Mouse (Mus musculus): Measurements from ENCODE around the gene Midn.

The Midn gene

DNA sequence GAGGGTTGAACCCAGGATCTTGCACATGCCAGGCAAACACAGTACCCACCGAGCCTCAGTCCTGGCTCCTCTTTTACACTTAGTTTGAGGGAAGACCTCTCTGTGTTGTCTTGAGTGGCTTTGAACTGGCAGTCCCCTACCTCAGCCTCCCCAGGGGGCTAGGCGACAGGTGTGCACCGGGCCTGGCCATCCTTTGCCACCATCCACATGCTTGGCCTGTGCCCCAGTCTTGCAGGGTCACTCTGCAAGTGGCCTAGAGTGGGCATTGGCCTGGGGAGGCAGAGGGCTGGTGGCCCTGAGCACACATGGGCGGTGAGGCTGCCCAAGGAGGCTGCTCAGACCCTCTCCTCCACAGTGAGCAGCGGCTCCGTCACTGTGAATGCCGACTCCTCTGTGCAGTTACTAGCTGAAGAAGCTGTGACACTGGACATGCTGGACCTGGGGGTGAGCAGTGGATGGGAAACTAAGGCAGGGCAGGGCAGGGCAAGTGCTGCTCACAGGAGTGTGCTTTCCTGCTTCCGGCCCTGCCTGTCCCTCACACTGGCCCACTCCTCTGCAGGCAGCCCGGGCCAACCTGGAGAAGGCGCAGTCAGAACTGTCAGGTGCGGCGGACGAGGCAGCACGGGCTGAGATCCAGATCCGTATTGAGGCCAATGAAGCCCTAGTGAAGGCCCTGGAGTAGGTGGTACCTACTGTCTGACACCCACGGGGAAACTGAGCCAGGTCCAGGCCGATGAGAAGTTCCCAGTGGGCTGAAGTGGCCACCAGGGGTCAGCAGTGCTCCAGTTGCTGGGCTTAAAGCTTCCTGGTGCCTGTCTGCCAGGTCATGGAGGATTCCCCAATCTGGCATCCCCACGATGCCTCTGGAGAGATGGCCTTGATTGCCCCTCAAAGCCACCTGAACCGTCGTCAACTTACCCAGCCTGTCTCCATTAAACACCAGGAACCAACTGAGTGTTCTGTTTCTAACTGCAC, 2.9 kb upstream of the Midn start:
- peak; percentile 87 for DNase-seq

DNA sequence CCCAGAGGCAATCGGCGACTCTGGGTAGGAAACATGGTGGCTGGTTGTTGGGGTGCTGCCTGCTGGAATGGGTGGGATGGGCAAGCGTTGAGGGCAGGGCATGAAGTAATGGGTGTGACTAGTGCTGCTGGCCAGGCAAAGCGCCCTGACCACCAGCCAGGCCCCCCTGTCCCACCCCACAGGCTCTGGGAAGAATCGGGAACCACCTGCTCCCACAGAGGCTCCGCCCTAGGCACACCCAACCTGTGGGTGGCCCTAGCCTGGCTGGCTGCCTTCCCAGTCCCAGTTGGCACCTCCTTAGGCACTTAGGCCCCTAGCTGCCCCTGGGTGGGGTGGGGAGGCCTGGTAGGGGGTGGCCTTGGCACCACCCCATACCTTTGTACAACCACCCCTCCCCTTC, 2.2 kb upstream of the Midn start:
- peak; percentile 76 for DNase-seq

DNA sequence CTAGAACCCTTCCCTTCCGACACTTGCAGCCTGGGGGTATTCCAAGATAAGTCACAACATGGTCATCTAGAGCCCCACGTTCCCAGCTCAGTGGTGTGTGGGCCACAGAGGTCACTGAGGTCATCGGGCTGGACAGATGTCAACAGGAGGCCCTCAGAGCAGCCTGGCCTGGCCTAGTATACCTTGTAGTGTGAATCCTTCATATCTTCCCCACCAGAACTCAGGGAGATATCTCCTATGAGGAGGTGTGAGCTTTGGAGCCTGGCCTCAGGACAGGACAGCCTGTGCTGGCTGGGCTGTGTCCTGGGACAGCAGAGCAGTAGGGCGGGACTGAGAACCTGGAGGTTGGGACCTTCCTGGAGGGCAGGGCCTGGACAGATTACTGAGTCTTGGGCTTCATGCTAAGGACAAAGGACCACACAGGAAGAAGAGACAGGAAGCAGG, 1.5 kb upstream of the Midn start:
- peak; percentile 77 for DNase-seq

DNA sequence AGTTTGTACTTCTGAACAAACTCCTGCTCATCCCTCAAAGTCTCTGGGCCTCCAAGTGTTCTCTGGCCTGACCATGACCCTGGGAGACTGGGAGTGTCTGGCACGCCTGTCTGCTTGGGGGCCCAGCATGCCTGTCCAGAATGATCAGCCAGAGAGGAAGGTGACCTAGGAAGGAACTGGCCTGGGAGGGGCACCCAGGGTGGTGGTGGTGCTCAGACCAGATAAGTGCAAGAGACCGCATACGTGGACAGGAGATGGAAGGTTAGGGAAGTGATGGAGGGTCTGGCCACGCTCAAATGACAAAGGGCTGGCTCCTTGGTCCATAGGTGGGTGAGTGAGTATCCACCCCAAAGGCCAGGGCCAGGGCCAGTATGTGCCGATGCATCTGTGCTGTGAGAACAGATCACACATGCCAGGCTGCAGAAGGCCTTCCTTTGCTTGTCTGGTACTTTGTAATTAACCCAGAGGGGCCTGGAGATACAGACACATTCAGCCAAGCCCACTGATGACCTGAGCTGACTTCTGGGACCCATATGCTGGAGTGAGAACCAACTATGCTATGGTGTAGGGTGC, 840 bp upstream of the Midn start:
- DNase-seq: no peak

DNA sequence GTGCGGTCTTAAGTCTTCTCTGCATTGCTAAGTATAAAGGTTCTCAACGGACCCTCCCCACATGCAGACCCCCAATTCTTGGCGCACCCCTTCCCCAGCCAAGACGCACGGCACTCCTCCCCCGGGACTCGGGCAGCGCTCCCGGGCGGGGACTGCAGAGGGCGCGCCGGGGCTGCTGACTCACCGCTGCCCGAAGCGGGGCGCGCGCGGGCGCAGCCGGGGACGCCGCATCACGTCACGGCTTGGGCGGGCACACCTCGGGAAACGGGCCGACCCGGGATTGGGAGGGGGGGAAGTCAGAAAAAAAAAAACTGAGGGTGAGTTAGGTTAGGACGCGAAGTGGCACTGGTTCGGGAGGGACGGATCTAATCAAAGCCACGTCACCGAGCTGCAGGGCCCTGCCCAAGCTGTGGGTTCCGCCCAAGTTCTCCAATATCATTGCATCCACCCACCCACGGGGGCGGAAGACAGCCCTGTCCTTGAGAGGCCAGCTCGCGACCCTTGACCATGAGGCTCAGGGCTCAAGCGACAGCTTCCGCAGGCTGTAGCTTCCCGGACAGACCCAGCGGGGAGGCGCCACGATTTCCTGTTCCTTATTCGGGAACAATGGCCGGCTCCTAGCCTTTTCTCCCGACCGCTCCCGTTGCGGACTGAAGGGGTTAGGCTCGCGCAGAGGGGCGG, 678 bp downstream of the Midn start:
- DNase-seq: peak; percentile 96

DNA sequence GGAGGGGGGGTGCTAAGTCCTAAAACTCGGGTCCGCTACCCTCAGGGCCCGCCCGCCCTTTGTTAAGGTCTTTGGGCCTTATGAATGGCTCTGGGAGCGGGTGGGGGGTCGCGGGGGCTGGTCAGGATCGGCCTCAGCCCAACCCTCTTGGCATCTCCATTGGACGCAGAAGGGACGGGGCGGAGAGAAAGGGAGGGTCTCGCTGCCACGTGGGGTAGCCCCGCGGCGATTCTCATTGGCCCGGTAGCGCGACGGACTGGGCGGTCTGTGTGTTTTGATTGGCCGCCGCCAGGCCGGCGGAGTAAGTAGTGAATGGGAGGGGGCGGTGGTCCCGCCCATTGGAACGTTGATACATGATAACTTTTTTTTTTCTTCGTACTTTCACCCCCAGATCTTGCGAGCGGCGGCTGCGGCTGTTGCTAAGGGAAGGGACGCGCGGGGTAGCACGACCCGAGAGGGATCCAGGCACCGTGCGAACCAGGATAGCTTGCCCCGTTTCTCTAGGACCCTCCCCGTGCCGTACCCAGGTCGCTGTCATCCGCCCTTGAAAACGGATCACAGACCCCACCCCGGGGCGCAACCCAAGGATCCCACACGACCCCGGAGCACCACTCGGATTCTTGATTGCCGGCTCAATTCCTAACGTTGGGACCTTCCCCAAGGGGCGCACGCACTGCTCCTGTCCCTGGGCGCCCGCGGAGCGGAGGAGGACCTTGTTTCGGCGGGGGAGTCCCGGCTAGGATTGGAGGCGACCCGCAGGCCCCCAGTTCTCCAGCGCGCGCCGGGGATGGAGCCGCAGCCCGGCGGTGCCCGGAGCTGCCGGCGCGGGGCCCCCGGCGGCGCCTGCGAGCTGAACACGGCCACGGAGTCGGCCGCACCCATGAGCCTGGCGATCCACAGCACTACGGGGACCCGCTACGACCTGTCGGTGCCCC, 1.5 kb downstream of the Midn start:
- peak; percentile 97 for DNase-seq

DNA sequence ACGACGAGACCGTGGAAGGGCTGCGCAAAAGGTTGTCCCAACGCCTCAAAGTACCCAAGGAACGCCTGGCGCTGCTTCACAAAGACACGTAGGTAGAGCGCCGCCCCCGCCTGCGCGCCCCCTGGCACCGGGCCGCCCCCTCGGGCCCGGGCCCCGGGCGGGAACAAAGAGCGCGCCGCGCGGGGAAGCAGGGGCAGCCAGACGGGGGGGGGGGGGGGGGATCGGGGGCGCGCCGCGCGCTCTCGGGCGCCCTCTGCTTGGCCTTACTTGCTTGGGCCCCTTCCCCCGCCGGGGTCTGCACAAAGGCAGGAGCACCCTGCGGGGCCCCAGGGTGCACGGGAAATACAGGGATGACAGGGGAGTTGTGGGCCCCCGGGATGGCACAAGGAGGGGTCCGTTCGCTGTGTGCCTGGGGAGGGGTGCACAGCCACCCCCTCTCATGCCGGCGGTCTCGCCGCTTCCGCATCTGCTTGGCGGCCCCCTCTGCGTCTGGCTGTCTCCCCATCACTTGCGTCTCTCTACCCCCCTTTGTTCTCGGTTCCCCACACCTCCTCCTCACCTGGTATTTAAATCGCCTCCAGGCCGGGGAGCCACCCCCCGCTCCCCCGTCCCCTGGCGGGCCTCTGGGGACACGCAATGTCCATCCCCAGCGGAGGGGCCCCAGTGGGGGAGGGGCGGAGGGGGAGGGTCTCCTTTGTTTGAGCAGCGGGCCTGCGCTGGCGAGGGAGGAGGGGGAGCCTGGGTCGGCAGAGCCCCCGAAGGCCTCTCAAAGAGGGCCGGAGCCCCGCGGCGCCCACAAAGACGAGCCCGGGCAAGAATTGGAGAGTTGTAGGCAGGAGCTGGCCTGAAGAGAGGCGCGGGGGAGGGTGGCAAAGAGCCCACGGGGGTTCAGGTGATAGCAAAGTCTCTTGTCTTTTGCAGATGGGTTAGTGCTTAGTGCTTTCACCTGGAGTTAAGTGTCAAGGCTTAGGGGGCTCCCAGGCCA, 2.4 kb downstream of the Midn start:
- peak; percentile 84 for DNase-seq

DNA sequence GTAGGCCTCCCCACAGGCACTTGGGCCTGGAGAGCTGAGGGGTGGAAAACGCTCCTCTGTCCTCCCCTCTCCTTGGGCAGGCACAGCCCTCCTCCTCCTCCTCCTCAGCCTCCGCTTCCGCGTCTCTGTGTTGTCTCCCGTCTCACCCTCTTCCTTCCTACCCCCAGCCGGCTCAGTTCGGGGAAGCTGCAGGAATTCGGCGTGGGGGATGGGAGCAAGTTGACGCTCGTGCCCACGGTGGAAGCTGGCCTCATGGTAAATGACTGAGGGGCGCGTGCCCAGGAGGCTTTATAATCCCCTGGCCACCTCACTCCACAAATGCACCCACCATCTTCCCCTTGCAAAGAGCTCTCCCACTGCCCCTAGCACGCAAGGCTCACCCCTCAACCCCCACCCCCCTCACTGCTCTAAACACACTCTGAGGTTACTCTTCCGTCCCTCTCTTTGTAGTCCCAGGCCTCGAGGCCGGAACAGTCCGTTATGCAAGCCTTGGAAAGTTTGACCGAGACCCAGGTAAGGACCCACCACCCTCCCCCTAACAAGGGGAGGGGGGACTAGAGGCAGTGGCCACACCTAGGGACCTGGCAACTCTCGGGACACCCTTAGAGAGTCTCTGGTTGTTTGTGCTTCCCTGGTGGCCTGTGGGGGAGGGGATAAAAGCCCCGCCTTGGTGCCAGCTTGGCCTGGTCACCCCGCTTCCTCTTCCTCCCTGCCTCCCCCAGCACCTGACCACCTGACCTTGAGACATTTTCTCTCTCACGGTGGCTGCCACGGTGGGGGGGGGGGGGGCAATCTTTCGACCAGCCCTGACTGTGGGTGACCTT, 3.4 kb downstream of the Midn start:
- DNase-seq: peak; percentile 76

DNA sequence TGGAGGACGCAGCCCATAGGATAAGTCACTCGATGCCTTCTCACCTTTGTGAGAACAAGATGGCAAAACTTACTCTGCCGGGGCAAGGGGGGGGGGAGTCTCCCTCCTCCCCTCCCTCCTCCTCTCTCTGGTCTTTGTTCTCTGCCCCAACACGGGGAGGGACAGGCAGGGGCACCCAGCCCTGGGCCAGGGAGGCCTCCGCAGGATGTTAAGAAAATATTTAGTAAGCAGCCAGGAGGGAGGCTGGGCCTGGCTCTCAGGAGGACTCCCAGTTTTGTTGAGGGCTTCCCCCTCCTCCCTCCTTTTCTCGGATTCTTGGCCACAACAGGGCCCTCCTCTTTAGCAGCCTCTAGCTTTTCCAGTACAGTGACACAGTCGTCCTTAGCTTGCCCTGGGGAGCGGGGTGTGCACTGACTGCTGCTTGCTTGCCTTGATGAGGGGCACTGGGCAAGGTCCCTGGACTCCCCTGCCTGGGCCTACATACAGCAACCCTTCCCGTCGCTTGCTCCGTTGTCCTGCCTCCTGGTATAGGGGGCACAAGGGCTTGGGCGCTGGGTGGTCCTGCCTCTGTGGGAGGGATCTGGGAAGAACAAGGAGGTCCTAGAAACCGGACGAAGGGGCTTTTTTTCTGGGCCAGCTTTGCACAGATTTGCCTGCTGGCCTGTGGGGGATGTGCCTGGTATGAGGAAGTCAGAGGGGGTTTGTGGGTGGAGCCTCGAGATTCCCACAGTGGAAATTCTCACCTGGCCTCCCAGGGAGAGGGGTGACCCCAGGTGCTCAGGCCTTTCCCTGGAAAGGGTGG, 4.2 kb downstream of the Midn start:
- DNase-seq: peak; percentile 67

DNA sequence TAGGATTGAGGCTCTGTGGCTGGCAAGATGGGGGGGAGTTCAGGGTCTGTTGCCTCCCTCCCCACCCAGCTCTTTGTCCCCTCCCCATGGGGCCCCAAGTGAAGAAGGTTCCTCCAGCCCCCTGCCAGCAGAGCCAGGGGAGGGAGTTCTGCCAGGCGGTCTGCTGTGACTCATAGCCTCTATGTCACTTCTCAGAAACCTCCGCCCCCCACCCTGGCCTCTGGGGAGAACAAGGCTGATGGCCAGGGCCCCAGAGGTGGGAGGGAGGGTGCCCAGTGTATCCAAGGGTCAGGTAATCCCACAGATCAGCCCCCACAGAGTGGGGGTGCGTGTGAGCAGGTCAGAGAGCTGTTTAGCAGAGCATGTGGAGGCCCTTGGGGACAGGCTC, 4.8 kb downstream of the Midn start:
- peak; percentile 73 for DNase-seq

DNA sequence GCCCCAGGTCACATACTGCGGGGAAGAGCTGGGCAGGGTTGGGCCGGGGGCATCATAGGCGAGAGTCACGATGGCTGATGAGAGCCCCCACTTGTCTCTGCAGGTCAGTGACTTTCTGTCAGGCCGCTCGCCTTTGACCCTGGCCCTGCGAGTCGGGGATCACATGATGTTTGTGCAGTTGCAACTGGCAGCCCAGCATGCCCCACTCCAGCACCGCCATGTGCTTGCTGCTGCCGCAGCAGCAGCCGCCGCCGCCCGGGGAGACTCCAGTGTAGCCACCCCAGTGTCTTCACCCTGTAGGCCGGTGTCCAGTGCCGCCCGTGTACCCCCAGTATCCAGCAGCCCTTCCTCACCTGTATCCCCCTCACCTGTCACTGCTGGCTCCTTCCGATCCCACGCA, 5.6 kb downstream of the Midn start:
- DNase-seq: no peak

DNA sequence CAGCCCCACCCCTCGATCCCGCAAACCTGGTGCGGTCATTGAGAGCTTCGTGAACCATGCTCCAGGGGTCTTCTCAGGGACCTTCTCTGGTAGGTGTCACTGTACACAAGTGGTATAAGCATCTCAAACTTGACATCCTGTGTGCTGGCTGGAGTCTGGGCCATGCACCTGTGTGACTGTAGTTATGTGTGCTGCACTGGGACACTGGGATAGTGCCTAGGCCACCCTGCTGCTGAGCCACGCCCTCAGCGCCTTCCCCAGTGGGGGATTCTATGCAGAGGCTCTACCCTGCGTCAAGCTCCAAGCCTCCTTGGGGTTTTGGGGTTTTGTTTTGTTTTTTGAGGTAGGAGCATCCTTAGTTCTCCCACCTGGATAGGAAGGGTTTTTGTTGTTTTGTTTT, 6.3 kb downstream of the Midn start:
- DNase-seq: no peak

DNA sequence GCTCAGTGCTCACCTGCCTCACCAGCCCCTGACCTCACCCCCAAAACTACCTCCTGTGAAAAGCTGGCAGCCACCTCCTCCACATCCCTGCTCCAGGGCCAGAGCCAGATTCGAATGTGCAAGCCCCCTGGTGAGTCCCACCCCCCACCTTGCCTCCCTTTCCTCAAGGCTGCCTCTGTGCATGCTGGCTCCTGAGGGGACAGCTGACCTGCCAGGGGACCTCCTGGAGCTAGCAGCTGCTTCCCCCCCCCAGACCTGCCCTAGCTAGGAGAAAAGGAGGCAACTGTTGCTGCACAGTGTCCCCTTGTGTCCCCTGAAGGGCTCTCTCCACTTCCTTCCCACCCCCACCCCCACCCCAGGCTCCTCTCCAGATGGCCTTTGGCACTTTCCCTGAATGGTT, 7.2 kb downstream of the Midn start:
- no peak for DNase-seq

DNA sequence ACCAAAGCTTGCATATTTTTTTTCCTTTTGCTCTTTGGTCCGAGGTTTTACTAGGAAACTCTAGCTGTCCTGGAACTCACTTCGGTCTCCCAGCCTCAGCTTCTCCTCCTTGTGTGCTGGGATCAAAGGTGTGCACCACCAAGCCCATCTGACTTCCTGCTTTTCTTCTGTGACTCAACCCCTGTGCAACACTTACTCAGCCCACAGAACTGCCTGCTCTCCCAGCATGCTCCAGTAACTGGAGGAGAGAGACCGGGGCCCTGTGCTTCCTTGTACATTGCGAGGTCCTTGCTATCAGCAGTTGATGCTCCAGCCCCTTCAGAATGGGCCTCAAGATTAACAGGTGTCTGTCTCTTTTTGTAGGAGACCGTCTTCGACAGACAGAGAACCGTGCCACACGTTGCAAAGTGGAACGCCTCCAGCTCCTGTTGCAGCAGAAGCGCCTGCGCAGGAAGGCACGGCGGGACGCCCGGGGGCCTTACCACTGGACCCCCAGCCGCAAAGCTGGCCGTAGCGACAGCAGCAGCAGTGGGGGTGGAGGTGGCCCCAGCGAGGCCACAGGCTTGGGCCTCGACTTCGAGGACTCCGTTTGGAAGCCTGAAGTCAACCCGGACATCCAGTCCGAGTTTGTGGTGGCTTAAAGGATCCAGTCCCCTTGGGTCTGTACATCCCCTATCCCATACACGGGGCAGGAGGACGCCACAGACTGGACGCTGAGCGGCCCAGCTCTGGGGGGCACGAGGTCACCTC, 8.1 kb downstream of the Midn start:
- no peak for DNase-seq

DNA sequence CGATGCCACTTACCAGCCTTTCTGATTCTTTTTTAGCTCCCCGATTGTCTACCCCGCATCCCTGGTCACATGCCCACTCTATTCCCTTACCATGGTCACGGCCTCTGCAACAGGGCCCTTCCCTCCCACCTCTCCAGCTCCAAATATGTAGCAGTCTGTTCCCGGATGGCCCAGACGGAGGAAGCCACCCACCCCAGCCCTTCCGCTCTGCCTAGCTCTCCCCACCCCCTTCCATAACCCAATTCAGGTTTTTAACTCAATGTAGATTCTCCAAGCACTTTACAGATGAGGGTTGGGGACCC, 8.6 kb downstream of the Midn start:
- DNase-seq: no peak

DNA sequence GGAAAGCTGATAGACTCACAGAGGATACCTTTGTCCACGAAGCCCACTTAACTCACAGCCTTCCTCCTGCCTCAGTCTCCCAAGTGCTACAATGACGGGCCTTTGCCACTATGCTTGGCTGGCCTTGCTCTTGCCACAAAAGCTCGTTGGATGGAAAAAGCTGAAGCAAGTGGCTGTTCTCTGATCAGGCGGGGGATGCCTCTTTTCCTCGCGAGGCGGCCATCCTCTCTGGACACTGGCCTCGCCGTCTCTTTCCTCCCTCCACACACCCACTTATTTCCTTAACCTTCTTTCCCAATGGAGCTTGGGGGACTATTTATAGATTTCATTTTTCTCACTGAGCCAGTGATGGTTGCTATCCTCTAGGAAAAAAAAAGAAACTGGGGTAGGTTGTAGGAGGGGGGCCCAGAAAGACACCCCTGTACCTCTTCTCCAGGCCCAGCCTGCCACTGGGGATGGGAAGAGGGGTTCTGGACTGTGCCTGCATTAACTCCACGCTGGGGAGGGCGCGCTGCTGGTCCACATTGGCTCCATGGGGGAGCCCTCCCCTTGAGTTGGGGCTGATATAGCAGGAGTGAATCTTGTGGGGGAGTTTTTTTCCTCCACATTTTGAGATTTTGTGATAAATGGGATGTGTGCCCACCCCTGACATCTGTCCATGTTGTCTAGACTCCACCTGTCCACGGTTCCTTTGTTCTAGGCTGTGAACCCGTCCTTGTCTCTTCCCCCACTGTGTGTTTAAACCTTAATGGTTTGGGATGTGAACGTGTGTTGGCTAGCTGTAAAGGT, 9.3 kb downstream of the Midn start:
- no peak for DNase-seq

DNA sequence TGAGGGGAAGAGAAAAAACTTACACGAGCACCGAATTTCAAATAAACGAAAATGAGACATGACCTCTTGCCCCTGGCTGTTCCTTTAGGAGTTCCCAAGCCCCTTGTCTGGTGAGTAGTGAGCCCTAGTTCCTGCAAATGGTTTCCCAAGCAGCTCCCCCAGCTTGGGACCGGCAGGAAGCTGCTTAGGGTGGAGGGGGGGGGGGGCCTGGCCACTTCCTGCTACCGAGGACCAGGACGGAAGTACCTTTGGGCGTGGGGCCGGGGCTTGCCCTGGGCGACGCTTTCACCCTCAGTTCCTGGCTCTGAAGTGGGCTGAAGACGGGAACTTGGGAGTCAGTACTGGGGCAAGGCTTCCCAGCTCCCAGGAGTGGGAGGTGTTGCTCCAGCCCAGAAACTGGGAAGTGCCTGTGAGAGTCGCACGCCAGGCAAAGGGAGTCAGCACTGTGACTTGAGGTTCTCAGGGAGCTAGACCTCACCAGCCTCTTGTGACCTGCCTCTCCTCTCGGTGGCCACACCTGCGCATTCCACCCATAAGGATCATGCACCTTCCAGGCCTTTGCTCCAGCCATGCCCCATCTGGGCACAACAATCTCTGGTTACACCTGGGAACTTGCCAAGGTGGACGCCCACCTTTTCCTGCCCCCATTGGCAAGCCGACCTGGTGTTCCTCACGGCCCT, 10.4 kb downstream of the Midn start:
- peak; percentile 74 for DNase-seq
